Mouse (Mus musculus) right cerebral cortex, postnatal 14 days (tissue): Measurements from ENCODE around the gene Depp1.

Experiments
- DNase-seq: peaks from one replicate; pipeline ENCODE4 v3.0.0; 2022

The Depp1 gene

GRCm38 (mm10) chr6:116693639-116694038 is 43.2 kb downstream of the Depp1 start:
- DNase-seq, result no peak

GRCm38 (mm10) chr6:116694346-116694745 is 43.9 kb downstream of the Depp1 start:
- DNase-seq, result no peak

GRCm38 (mm10) chr6:116697413-116697812 is 47.0 kb downstream of the Depp1 start:
- DNase-seq, result no peak

- DNase-seq, result no peak
Observed at GRCm38 (mm10) chr6:116697896-116698425, 47.6 kb downstream of the Depp1 start.

GRCm38 (mm10) chr6:116700821-116701220 is 50.4 kb downstream of the Depp1 start:
- DNase-seq, result no peak
